Mouse (Mus musculus): ENCODE results near the gene Wfs1.
"Not testable (repeated sequence)": the region's sequence is repeated elsewhere in the genome, so short reads cannot be mapped to it uniquely, and the experiment has no call there.

The Wfs1 gene

GRCm38 (mm10) chr5:36988781-36989624, at the start of gene Wfs1:
Gene Wfs1, minus strand, starts transcription at chr5:36989205.
- DNase-seq, result peak; percentile 94

- DNase-seq, result no peak
Measured at GRCm38 (mm10) chr5:37036884-37037283, 47.9 kb upstream of the Wfs1 start.

GRCm38 (mm10) chr5:37035896-37036295, 46.9 kb upstream of the Wfs1 start:
- DNase-seq, result no peak

- DNase-seq, result no peak
Measured at GRCm38 (mm10) chr5:37035192-37035591, 46.2 kb upstream of the Wfs1 start.

- no peak for DNase-seq
Measured at GRCm38 (mm10) chr5:37030753-37031152, 41.7 kb upstream of the Wfs1 start.

GRCm38 (mm10) chr5:37029326-37029905, 40.4 kb upstream of the Wfs1 start:
- DNase-seq, result no peak

GRCm38 (mm10) chr5:37028486-37029311, 39.7 kb upstream of the Wfs1 start:
- DNase-seq, result peak; percentile 30

- DNase-seq, result peak; percentile 61
Measured at GRCm38 (mm10) chr5:37028104-37028485, 39.1 kb upstream of the Wfs1 start.

- no peak for DNase-seq
Measured at GRCm38 (mm10) chr5:37027701-37028100, 38.7 kb upstream of the Wfs1 start.

GRCm38 (mm10) chr5:37017222-37017621, 28.2 kb upstream of the Wfs1 start:
- DNase-seq, result no peak

- peak; percentile 38 for DNase-seq
Measured at GRCm38 (mm10) chr5:37015612-37016310, 26.8 kb upstream of the Wfs1 start.

GRCm38 (mm10) chr5:37010666-37011317, 21.8 kb upstream of the Wfs1 start:
- no peak for DNase-seq

GRCm38 (mm10) chr5:37009761-37010160, 20.8 kb upstream of the Wfs1 start:
- not testable (repeated sequence) for DNase-seq

- DNase-seq, result peak; percentile 83
Measured at GRCm38 (mm10) chr5:37002001-37002400, 13.0 kb upstream of the Wfs1 start.

GRCm38 (mm10) chr5:37001002-37001401, 12.0 kb upstream of the Wfs1 start:
- no peak for DNase-seq

- DNase-seq, result peak; percentile 77
Measured at GRCm38 (mm10) chr5:36997996-36998395, 9.0 kb upstream of the Wfs1 start.

- no peak for DNase-seq
Measured at GRCm38 (mm10) chr5:36996410-36996809, 7.4 kb upstream of the Wfs1 start.

- DNase-seq, result no peak
Measured at GRCm38 (mm10) chr5:36990631-36991350, 1.8 kb upstream of the Wfs1 start.

- DNase-seq, result no peak
Measured at GRCm38 (mm10) chr5:36990196-36990595, 1.2 kb upstream of the Wfs1 start.

- peak; percentile 40 for DNase-seq
Measured at GRCm38 (mm10) chr5:36989625-36989977, 596 bp upstream of the Wfs1 start.

- DNase-seq, result no peak
Measured at GRCm38 (mm10) chr5:36988124-36988780, 753 bp downstream of the Wfs1 start.

All from thymus, postnatal 14 days (tissue).